Mouse (Mus musculus) limb, embryonic 11.5 days (tissue): ENCODE data around the gene Tm9sf1. TPM values are rescaled to one million over a fixed set of nuclear protein-coding genes. Genes with fewer than 3 reads are reported as not detected.

Source experiments
- ATAC-seq: fragments of 200-750 bp; cut with Nextera tagmentation; 2 replicates; pipeline ENCODE4 v1.8.0; 2017; ENCODE audit warnings: low read depth; ENCODE audit not compliant: insufficient number of reproducible peaks, low FRiP score, low TSS enrichment
- DNase-seq: peaks from one replicate; pipeline ENCODE4 v3.0.0-alpha.2; 2015; ENCODE audit warnings: low spot score
- H3K27ac ChIP-seq: fragments of 300-500 bp; sonication (generic); replicated peaks from 2 replicates; pipeline ENCODE4 v1.5.1; 2014; ENCODE audit warnings: low read depth, mild to moderate bottlenecking, low read length
- H3K27me3 ChIP-seq: fragments of 300-500 bp; sonication (generic); 2 replicates; pipeline ENCODE4 v1.6.1; 2014; ENCODE audit warnings: mild to moderate bottlenecking, low read length, mixed read lengths; ENCODE audit not compliant: control insufficient read depth, insufficient read depth
- H3K36me3 ChIP-seq: fragments of 300-500 bp; sonication (generic); 2 replicates; pipeline ENCODE4 v1.6.1; 2014; ENCODE audit warnings: mild to moderate bottlenecking, low read length, moderate library complexity, mixed read lengths; ENCODE audit not compliant: control insufficient read depth, insufficient read depth
- H3K4me1 ChIP-seq: fragments of 300-500 bp; sonication (generic); 2 replicates; pipeline ENCODE4 v1.6.1; 2014; ENCODE audit warnings: low read length, mixed read lengths; ENCODE audit not compliant: control insufficient read depth, insufficient read depth
- H3K4me2 ChIP-seq: fragments of 300-500 bp; sonication (generic); 2 replicates; pipeline ENCODE4 v1.6.1; 2014; ENCODE audit warnings: low read depth, mild to moderate bottlenecking, moderate library complexity; ENCODE audit not compliant: severe bottlenecking
- H3K4me3 ChIP-seq: fragments of 300-500 bp; sonication (generic); 2 replicates; pipeline ENCODE4 v1.5.1; 2014; ENCODE audit warnings: low read depth, low read length
- H3K9ac ChIP-seq: fragments of 300-500 bp; sonication (generic); 2 replicates; pipeline ENCODE4 v1.6.1; 2014; ENCODE audit warnings: mild to moderate bottlenecking, low read length
- H3K9me3 ChIP-seq: fragments of 300-500 bp; sonication (generic); 2 replicates; pipeline ENCODE4 v1.6.1; 2016; ENCODE audit warnings: low read length; ENCODE audit not compliant: control insufficient read depth
- WGBS: fragments of 180-500 bp; shearing (Covaris S2); extraction: QIAGEN DNeasy Blood & Tissue Kit; methylation state at CpG from one replicate; pipeline ENCODE4 v1.1.7; 2014; 5-methylcytosine and 5-hydroxymethylcytosine counted together
- polyA plus RNA-seq: library from polyadenylated mRNA; unstranded; fragments of >200 nt; fragmentation: Nextera tagmentation; extraction: Ambion mirVana; gene quantifications from 2 replicates; pipeline ENCODE4 v1.2.1, GENCODE M21; 2014

Tm9sf1 gene
- polyA plus RNA-seq, 1 experiment from 2014 or later: 83.2 TPM

DNA sequence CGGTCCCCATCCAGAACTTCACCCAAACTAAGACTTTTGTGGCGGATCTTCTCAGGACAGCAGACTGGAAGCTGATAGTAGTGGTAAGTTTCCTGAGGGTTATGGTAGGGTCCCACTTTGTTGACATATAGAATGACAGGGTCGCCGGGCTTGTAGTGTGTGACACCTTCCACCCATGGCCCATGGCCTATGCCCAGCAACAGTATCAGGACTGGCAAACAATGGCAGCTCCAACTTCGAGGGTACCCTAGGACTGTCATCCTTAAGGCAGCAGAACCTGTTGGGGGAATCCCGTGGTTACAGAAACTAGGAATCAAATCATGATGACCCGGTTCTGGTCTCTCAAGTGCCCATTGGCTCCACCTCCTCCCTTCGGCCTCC is 937 bp downstream of the Tm9sf1 start:
- Histone ChIP-seq H3K9ac (peak overlapping the region; percentile 93), H3K36me3 (peaks cover 9% of the 10 kb centered on the region; the same call in 1 of the 2 replicates), H3K4me1 (peaks cover 10% of the 10 kb centered on the region; the same call in 1 of the 2 replicates), H3K4me2 (peak overlapping the region; percentile 62), H3K27ac (no peak overlapping the region), H3K27me3 (no peaks in the 10 kb centered on the region), H3K9me3 (no peaks in the 10 kb centered on the region), H3K4me3 (peak overlapping the region; percentile 97)
- DNase-seq (no peak), ATAC-seq (peak; percentile 36; the same call in 1 of the 2 replicates)
- WGBS: 21% methylated on average over 8 of the region's 8 CpGs

DNA sequence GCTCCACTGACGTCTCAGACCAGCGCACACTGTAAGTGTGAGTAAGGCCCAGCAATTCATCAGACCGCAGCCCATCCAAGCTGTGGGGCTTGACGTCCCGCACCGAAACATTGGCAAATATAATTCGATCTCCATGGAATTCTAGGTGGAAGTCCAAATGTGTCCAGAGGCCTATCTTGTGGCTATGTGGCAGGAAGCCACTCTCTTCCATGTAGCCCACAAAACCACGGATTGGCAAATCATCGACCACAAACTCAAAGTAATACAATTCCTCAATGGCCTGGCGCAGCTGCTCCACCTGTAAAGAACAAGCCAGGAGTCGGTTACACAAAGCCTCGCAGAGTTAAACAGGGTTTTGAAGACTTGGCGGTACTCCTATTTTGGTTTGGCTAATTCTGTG is 2.3 kb downstream of the Tm9sf1 start:
- DNase-seq (no peak), ATAC-seq (no peak)
- Histone ChIP-seq H3K4me2 (no peak overlapping the region), H3K4me1 (peaks cover 10% of the 10 kb centered on the region; the same call in 1 of the 2 replicates), H3K27ac (no peak overlapping the region), H3K9ac (no peak overlapping the region), H3K9me3 (no peaks in the 10 kb centered on the region), H3K4me3 (no peak overlapping the region), H3K27me3 (no peaks in the 10 kb centered on the region), H3K36me3 (peaks cover 13% of the 10 kb centered on the region; the same call in 1 of the 2 replicates)
- WGBS: 95% methylated on average over 13 of the region's 13 CpGs

- no peak for ATAC-seq
- H3K36me3 ChIP-seq: peaks cover 12% of the 10 kb centered on the region; the same call in 1 of the 2 replicates
- H3K4me1 ChIP-seq: peaks cover 10% of the 10 kb centered on the region; the same call in 1 of the 2 replicates
- no peak overlapping the region for H3K9ac ChIP-seq
- H3K9me3 ChIP-seq: no peaks in the 10 kb centered on the region
- no peak overlapping the region for H3K4me3 ChIP-seq
- no peak overlapping the region for H3K27ac ChIP-seq
- WGBS: 96% methylated on average over 14 of the region's 14 CpGs
- no peak for DNase-seq
- no peak overlapping the region for H3K4me2 ChIP-seq
- H3K27me3 ChIP-seq: no peaks in the 10 kb centered on the region
Observed at GRCm38 (mm10) chr14:55640816-55641215, 2.8 kb downstream of the Tm9sf1 start.

- peaks cover 12% of the 10 kb centered on the region; the same call in 1 of the 2 replicates for H3K36me3 ChIP-seq
- peaks cover 8% of the 10 kb centered on the region for H3K4me1 ChIP-seq
- H3K27ac ChIP-seq: no peak within 1 kb of the TSS
- H3K4me2 ChIP-seq: no peak within 1 kb of the TSS
- WGBS: 94% methylated on average over 9 of the region's 9 CpGs
- DNase-seq (no peak), ATAC-seq (no peak)
- no peak within 1 kb of the TSS for H3K4me3 ChIP-seq
- no peaks in the 10 kb centered on the region for H3K27me3 ChIP-seq
- no peaks in the 10 kb centered on the region for H3K9me3 ChIP-seq
- no peak within 1 kb of the TSS for H3K9ac ChIP-seq
Observed at GRCm38 (mm10) chr14:55637795-55638194, 5.8 kb downstream of the Tm9sf1 start, which contains the start of gene Gm49378. Gm49378 (minus strand) TSS chr14:55637895.

GRCm38 (mm10) chr14:55635523-55636007 is 8.0 kb downstream of the Tm9sf1 start, which contains the start of gene Ipo4:
Ipo4 (minus strand) TSS chr14:55635957.
- WGBS: 2% methylated on average over 33 of the region's 33 CpGs

DNA sequence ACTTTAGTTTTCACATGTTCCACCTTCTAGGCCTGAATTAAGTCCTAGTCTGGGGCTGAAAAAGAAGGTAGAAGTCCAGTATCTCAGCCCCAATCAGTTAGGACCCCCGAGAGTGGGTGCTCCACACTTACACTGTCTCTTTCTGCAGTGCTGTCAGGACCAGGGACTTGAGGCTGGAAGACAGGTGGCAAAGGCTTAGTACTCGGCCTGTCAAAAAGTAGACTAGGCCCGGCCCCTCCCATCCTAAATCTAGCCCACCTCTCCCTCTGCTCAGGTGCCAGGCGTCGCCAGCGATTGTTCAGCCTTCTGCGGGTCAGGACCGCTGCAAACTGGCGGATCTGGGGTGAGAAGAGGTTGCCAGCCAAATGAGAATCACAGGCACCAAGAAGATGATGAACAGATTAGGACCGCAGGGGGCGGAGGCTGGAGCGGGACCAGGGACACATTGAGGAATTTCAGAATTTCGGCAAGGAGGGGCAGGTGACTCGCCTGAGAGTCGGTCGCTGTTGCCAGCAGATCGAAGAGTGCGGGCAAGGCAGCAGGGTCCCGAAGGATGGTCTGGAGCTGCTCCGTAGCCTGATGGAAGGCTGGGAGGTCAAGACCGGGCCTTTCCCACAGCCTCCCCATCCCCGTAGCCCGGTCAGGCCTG is 8.6 kb downstream of the Tm9sf1 start:
- Histone ChIP-seq H3K9ac (peak overlapping the region; percentile 75), H3K9me3 (no peaks in the 10 kb centered on the region), H3K36me3 (peaks cover 24% of the 10 kb centered on the region), H3K27ac (no peak overlapping the region), H3K4me1 (peaks cover 4% of the 10 kb centered on the region; the same call in 1 of the 2 replicates), H3K4me2 (peak overlapping the region; percentile 96), H3K27me3 (no peaks in the 10 kb centered on the region), H3K4me3 (peak overlapping the region; percentile 74)
- DNase-seq (no peak), ATAC-seq (peak; percentile 76)
- WGBS: 3% methylated on average over 23 of the region's 23 CpGs

More at GRCm38 (mm10) chr14:55635523-55636007, 8.0 kb downstream of the Tm9sf1 start, which contains the start of gene Ipo4:
- Histone ChIP-seq H3K4me1 (peaks cover 4% of the 10 kb centered on the region; the same call in 1 of the 2 replicates), H3K4me3 (peak within 1 kb of the TSS; percentile 74), H3K36me3 (peaks cover 21% of the 10 kb centered on the region), H3K27ac (no peak within 1 kb of the TSS), H3K9me3 (no peaks in the 10 kb centered on the region), H3K4me2 (peak within 1 kb of the TSS; percentile 96), H3K27me3 (no peaks in the 10 kb centered on the region), H3K9ac (peak within 1 kb of the TSS; percentile 75)
- DNase-seq: peak; percentile 91
- peak; percentile 74 for ATAC-seq

DNA sequence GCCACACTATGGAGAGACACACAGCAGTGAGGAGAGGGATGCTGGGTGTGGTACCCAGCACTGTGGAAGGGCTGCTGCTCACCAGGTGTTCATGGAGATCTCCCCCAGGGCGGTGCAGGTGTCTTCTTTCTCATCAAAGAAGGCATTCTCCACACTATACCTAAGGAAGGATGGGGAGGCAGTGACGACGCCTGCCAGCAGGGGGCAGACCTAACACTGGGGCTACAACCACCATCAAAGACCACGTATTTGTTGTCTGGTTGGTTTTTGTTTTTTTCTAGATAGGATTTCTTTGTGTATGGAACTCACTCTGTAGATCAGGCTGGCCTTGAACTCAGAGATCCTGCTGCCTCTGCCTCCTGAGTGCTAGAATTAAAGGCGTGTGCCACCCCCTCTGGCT is 14.3 kb downstream of the Tm9sf1 start:
- no peak overlapping the region for H3K9ac ChIP-seq
- H3K36me3 ChIP-seq: peaks cover 42% of the 10 kb centered on the region
- H3K4me3 ChIP-seq: no peak overlapping the region
- no peaks in the 10 kb centered on the region for H3K27me3 ChIP-seq
- no peak for ATAC-seq
- WGBS: 57% methylated on average over 5 of the region's 5 CpGs
- DNase-seq: peak; percentile 42
- H3K9me3 ChIP-seq: no peaks in the 10 kb centered on the region
- H3K4me1 ChIP-seq: no peaks in the 10 kb centered on the region
- no peak overlapping the region for H3K27ac ChIP-seq
- H3K4me2 ChIP-seq: no peak overlapping the region

DNA sequence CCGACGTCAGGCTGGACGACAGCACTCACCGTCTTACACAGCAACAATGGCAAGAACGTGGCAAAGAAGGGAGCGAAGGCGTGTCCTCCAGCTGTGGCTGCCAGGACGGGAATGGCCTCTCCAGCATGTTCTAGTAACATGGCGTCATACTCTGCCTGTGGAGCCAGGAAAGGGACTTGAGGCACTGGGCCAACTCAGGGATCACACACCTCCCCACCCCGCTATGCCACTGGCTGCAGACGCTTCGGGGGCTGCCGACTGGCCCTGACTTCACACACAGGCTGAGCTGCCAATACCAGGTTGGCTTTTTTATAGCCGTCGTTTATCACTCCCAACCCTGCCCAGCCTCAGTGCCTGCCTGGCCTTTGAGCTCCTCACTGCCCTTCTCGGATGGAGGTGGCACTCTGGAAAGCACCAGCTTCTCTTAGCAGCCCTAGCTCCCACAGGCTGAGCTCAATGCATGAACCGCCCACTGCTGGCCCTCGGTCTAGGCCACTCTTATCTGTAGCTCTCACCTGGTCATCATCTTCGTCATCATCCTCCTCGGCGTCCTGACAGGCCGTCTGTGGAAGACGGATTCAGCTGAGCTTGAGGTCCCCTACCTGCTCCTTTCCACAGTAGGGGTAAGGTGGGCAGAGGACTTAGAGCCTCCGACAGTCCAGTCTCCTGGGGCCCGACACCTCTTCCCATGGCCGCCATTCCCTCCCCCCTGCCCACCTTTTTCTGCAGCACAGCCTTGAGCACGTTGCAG is 15.4 kb downstream of the Tm9sf1 start:
- no peak overlapping the region for H3K9ac ChIP-seq
- no peak for DNase-seq
- no peaks in the 10 kb centered on the region for H3K27me3 ChIP-seq
- H3K9me3 ChIP-seq: no peaks in the 10 kb centered on the region
- H3K27ac ChIP-seq: no peak overlapping the region
- H3K4me1 ChIP-seq: no peaks in the 10 kb centered on the region
- ATAC-seq: no peak
- peaks cover 42% of the 10 kb centered on the region for H3K36me3 ChIP-seq
- H3K4me2 ChIP-seq: no peak overlapping the region
- no peak overlapping the region for H3K4me3 ChIP-seq
- WGBS: 78% methylated on average over 27 of the region's 27 CpGs
